Mouse (Mus musculus): Measurements from ENCODE around the gene Gm20920. TPM values are rescaled to one million over a fixed set of nuclear protein-coding genes. Genes with fewer than 3 reads are reported as not detected.
"Not testable (repeated sequence)": the region's sequence is repeated elsewhere in the genome, so short reads cannot be mapped to it uniquely, and the experiment has no call there.

The Gm20920 gene
- not detected for total RNA-seq (2021)

DNA sequence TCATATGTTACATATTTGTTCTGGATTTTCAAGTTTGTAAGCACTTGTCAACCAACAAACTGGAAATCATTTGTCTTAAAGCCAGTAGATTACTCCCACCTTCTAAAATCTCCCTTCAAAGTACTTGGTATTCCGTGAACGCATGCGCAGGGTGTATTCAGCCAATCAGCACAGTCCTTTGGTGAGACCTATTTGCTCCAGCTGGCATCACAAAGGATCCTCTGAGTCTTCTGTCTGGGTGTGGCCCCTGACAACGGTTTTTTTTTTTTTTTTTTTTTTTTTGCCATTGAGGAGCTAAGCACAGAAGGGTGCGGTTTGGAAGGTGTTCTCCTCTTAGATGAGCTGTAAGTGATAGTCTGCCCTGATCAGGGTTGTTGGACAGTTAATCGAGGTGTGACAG, at the start of gene Gm20920:
Gene Gm20920 (plus strand): TSS at position 301 of the 400 bp plus-strand sequence.
- not testable (repeated sequence) for DNase-seq
